Mouse (Mus musculus) CH12.LX (cell line): ENCODE results near the gene Hp.

Experiments
- CHD2 ChIP-seq: IDR thresholded peaks from 2 replicates; pipeline ENCODE4 v1.6.1; 2011; ENCODE audit warnings: low read length, improper control_type of control experiment
- CTCF ChIP-seq, 2 experiments: IDR thresholded peaks in 1 of 2; conservative IDR thresholded peaks in 1 of 2; 2 replicates each; pipeline ENCODE4 v1.5.1; 2011 to 2012; ENCODE audit warnings: low read depth in 2 of 2, low read length in 2 of 2, improper control_type of control experiment in 1 of 2, inconsistent platforms in 1 of 2, mild to moderate bottlenecking in 1 of 2, moderate library complexity in 1 of 2
- HCFC1 ChIP-seq: IDR thresholded peaks from 2 replicates; pipeline ENCODE4 v1.6.1; 2012; ENCODE audit warnings: low read depth, mild to moderate bottlenecking, inconsistent platforms, low read length, improper control_type of control experiment
- JUND ChIP-seq: conservative IDR thresholded peaks from 2 replicates; pipeline ENCODE4 v1.6.1; 2011; ENCODE audit warnings: low read depth, low read length, improper control_type of control experiment
- KAT2A ChIP-seq: IDR thresholded peaks from 2 replicates; pipeline ENCODE4 v1.6.1; 2012; ENCODE audit warnings: low read length, improper control_type of control experiment, inconsistent platforms; ENCODE audit not compliant: insufficient replicate concordance
- MAFK ChIP-seq: IDR thresholded peaks from 2 replicates; pipeline ENCODE4 v1.6.1; 2011; ENCODE audit warnings: low read length, improper control_type of control experiment; ENCODE audit not compliant: insufficient replicate concordance
- POLR2A ChIP-seq: IDR thresholded peaks from 2 replicates; pipeline ENCODE4 v1.6.1; 2011; ENCODE audit warnings: low read depth, mild to moderate bottlenecking, improper control_type of control experiment, low read length
- POLR2AphosphoS2 ChIP-seq: IDR thresholded peaks from 2 replicates; pipeline ENCODE4 v1.6.1; 2011; ENCODE audit warnings: low read depth, low read length, improper control_type of control experiment
- TCF12 ChIP-seq: IDR thresholded peaks from 2 replicates; pipeline ENCODE4 v1.6.1; 2014; ENCODE audit warnings: low read depth, mild to moderate bottlenecking, inconsistent platforms, low read length, improper control_type of control experiment

DNA sequence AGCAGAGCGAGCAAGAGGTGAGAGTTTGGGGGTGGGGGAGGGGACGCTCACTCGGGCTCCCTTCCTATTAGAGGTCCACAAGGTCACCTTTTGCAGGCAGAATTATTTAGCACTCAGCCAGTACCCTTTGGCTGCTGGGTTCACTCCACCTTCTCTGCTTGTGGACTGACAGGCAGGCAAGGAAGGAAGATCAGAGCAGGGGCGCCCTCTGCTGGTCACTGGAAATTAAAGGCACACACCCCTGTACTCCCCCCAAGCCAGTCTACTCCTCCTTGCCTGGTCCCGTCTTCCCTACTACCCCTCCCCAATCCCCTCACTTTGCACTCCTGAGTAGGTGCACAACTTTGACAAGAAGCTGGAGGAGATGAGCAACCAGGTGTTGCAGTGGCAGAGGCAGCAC, 42.3 kb downstream of the Hp start:
- TF ChIP-seq MAFK (no peak), POLR2A (no peak), CTCF (conservative IDR thresholded peaks at IDR 0.05 in 1 of 2, IDR thresholded peaks at IDR 0.05 in 1 of 2; ENCODE audit: low read depth in 2 of 2, low read length in 2 of 2) (peak; percentile 72 to 77), HCFC1 (no peak), JUND (no peak), POLR2AphosphoS2 (no peak), TCF12 (no peak), CHD2 (no peak), KAT2A (no peak)
